Mouse (Mus musculus) liver, embryonic 12.5 days (tissue): ENCODE measurements at regions not wholly inside any gene's neighbourhood (a gene's known extent, or its start where the extent isn't known, plus 50 kb on each side); places are given as distances from the start of the nearest gene placed in this dataset.

Experiments
- ATAC-seq: fragments of 200-750 bp; cut with Nextera tagmentation; 2 replicates; pipeline ENCODE4 v1.8.0; 2017; ENCODE audit warnings: moderate number of reproducible peaks, mild to moderate bottlenecking, moderate library complexity
- H3K27ac ChIP-seq: fragments of 300-500 bp; sonication (generic); 2 replicates; pipeline ENCODE4 v1.5.1; 2016; ENCODE audit warnings: mild to moderate bottlenecking
- H3K27me3 ChIP-seq: fragments of 300-500 bp; sonication (generic); replicated peaks from 2 replicates; pipeline ENCODE4 v1.6.1; 2016; ENCODE audit warnings: mild to moderate bottlenecking, moderate library complexity
- H3K36me3 ChIP-seq: fragments of 300-500 bp; sonication (generic); 2 replicates; pipeline ENCODE4 v1.6.1; 2016; ENCODE audit warnings: mild to moderate bottlenecking, moderate library complexity
- H3K4me1 ChIP-seq: fragments of 300-500 bp; sonication (generic); 2 replicates; pipeline ENCODE4 v1.6.1; 2016
- H3K4me2 ChIP-seq: fragments of 300-500 bp; sonication (generic); 2 replicates; pipeline ENCODE4 v1.6.1; 2016; ENCODE audit warnings: mild to moderate bottlenecking, moderate library complexity
- H3K4me3 ChIP-seq: fragments of 300-500 bp; sonication (generic); 2 replicates; pipeline ENCODE4 v1.5.1; 2016; ENCODE audit warnings: mild to moderate bottlenecking, moderate library complexity
- H3K9ac ChIP-seq: fragments of 300-500 bp; sonication (generic); 2 replicates; pipeline ENCODE4 v1.6.1; 2016; ENCODE audit warnings: mild to moderate bottlenecking, moderate library complexity
- H3K9me3 ChIP-seq: fragments of 300-500 bp; sonication (generic); replicated peaks from 2 replicates; pipeline ENCODE4 v1.6.1; 2016; ENCODE audit warnings: mild to moderate bottlenecking, moderate library complexity
- WGBS: fragments of 180-500 bp; shearing (Covaris S2); methylation state at CpG from one replicate; pipeline ENCODE4 v1.1.7; 2016; ENCODE audit not compliant: insufficient replicate concordance; 5-methylcytosine and 5-hydroxymethylcytosine counted together

DNA sequence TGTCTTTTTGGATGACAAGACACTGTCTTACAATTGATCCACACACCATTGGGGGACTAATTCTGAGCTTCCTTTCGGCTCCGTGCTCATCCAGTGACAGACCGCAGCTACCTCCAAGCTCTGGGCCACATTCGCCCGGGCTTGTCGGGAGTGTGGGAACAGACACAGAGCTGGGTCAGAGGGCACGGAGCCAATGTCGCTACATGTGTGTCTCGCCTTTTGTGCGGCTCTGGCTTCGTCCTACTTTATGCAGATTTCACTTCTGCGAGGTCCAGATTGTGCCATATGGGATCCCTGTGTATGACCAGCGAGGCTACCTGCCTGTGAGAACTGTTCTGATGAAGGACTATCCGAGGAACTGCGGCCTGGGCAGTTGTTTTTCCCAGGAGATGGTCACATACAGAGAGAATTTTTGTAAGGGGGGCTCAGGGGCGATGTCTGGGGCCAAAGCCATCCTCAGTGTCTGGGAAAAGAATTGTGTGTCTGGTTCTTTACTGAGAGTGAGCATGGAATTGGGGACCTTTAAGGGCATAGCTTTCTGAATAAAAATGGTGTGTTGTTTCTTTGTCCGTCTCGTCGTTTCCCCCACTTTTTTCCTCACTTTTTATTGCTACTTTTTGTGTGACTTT is 182.6 kb downstream of the Tmem161b start:
- no peaks in the 10 kb centered on the region for H3K36me3 ChIP-seq
- H3K9me3 ChIP-seq = no peaks in the 10 kb centered on the region

DNA sequence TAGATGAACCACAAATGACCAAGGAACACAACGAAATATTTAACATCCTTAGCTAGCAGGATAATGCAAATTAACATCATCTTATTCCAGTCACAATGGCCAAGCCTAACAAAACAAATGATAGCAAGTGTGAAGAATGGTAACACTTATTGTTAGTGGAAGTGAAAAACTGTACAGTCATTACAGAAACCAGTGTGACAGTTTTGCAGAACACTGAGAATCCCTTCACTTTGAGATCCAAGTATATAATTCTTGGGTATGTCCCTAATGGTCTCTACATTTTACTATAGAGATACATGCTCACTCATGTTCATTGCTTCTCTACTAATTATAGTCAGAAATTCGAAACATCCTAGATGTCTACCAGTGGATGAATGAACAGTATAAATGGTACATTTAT is 212.3 kb downstream of the Tmem161b start:
- Histone ChIP-seq H3K27me3 (no peaks in the 10 kb centered on the region), H3K4me3 (no peak overlapping the region), H3K4me1 (no peaks in the 10 kb centered on the region), H3K4me2 (no peak overlapping the region), H3K9ac (no peak overlapping the region), H3K9me3 (no peaks in the 10 kb centered on the region), H3K27ac (no peak overlapping the region), H3K36me3 (no peaks in the 10 kb centered on the region)
- WGBS = 48% methylated on average over 2 of the region's 2 CpGs
- ATAC-seq = no peak

More for the DNA sequence above, 182.6 kb downstream of the Tmem161b start:
- H3K9ac ChIP-seq = no peak overlapping the region
- no peaks in the 10 kb centered on the region for H3K4me1 ChIP-seq
- H3K27ac ChIP-seq = no peak overlapping the region
- H3K27me3 ChIP-seq = no peaks in the 10 kb centered on the region
- H3K4me3 ChIP-seq = no peak overlapping the region
- ATAC-seq = no peak
- no peak overlapping the region for H3K4me2 ChIP-seq
- WGBS = 69% methylated on average over 19 of the region's 19 CpGs

GRCm38 (mm10) chr13:84437586-84438443 is 215.7 kb downstream of the Tmem161b start:
- Histone ChIP-seq H3K9ac (no peak overlapping the region), H3K4me2 (no peak overlapping the region), H3K27ac (no peak overlapping the region), H3K36me3 (no peaks in the 10 kb centered on the region), H3K4me1 (no peaks in the 10 kb centered on the region), H3K4me3 (no peak overlapping the region), H3K9me3 (no peaks in the 10 kb centered on the region), H3K27me3 (no peaks in the 10 kb centered on the region)
- 51% methylated on average over 5 of the region's 5 CpGs for WGBS
- no peak for ATAC-seq

- ATAC-seq = no peak
- no peak overlapping the region for H3K27ac ChIP-seq
- H3K4me3 ChIP-seq = no peak overlapping the region
- no peak overlapping the region for H3K4me2 ChIP-seq
- H3K27me3 ChIP-seq = no peaks in the 10 kb centered on the region
- no peaks in the 10 kb centered on the region for H3K9me3 ChIP-seq
- 69% methylated on average over 2 of the region's 2 CpGs for WGBS
- no peak overlapping the region for H3K9ac ChIP-seq
- no peaks in the 10 kb centered on the region for H3K36me3 ChIP-seq
- no peaks in the 10 kb centered on the region for H3K4me1 ChIP-seq
These were observed 216.3 kb downstream of the Tmem161b start for GRCm38 (mm10) chr13:84438444-84438766.

- H3K4me3 ChIP-seq = no peak overlapping the region
- no peak overlapping the region for H3K9ac ChIP-seq
- no peaks in the 10 kb centered on the region for H3K27me3 ChIP-seq
- H3K36me3 ChIP-seq = no peaks in the 10 kb centered on the region
- H3K4me1 ChIP-seq = no peaks in the 10 kb centered on the region
- H3K27ac ChIP-seq = no peak overlapping the region
- H3K4me2 ChIP-seq = no peak overlapping the region
- 75% methylated on average over 2 of the region's 2 CpGs for WGBS
- no peak for ATAC-seq
- no peaks in the 10 kb centered on the region for H3K9me3 ChIP-seq
These were observed 226.4 kb downstream of the Tmem161b start for GRCm38 (mm10) chr13:84448514-84448913.

GRCm38 (mm10) chr13:84449001-84449551 is 227.0 kb downstream of the Tmem161b start:
- H3K4me2 ChIP-seq = no peak overlapping the region
- H3K27me3 ChIP-seq = no peaks in the 10 kb centered on the region
- no peak overlapping the region for H3K4me3 ChIP-seq
- WGBS = 60% methylated on average over 6 of the region's 6 CpGs
- H3K36me3 ChIP-seq = no peaks in the 10 kb centered on the region
- no peak overlapping the region for H3K9ac ChIP-seq
- no peaks in the 10 kb centered on the region for H3K9me3 ChIP-seq
- ATAC-seq = no peak
- H3K4me1 ChIP-seq = no peaks in the 10 kb centered on the region
- H3K27ac ChIP-seq = no peak overlapping the region
